Mouse (Mus musculus): Measurements from ENCODE around the gene Napsa.

- TF ChIP-seq CTCF (IDR thresholded peaks at IDR 0.05; ENCODE audit: extremely low read depth, insufficient read depth, insufficient read length, insufficient replicate concordance) (no peak), POLR2A (IDR thresholded peaks at IDR 0.05; ENCODE audit: low read depth, low read length) (no peak)
Observed at GRCm38 (mm10) chr7:44581637-44582036, 9.5 kb downstream of the Napsa start.
